Mouse (Mus musculus) myocyte (in vitro differentiated cells): ENCODE results near the gene Dhrs7c. TPM values are rescaled to one million over a fixed set of nuclear protein-coding genes. Genes with fewer than 3 reads are reported as not detected.

Experiments used
- polyA plus RNA-seq: library from polyadenylated mRNA; unstranded; fragments of >200 nt; fragmentation: generic; extraction: Trizol; gene quantifications from one replicate; pipeline ENCODE4 v1.2.1, GENCODE M21; 2012; ENCODE audit warnings: missing spikeins

Dhrs7c gene
- polyA plus RNA-seq, 1 experiment, result 112 TPM

Other genes with a start within 250 kb of the Dhrs7c start
- not detected for gene Rcvrn, start 102.9 kb upstream of the Dhrs7c start, polyA plus RNA-seq
- not detected for gene Glp2r, start 27.0 kb upstream of the Dhrs7c start, polyA plus RNA-seq
- not detected for gene Gsg1l2, start 23.6 kb upstream of the Dhrs7c start, polyA plus RNA-seq
- gene Usp43, start 124.0 kb downstream of the Dhrs7c start, polyA plus RNA-seq, result 3.5 TPM
- 35.5 TPM for gene Cfap52, start 167.5 kb downstream of the Dhrs7c start, polyA plus RNA-seq
- 32.5 TPM for gene Stx8, start 168.0 kb downstream of the Dhrs7c start, polyA plus RNA-seq